Mouse (Mus musculus): ENCODE measurements at regions not wholly inside any gene's neighbourhood (a gene's known extent, or its start where the extent isn't known, plus 50 kb on each side); places are given as distances from the start of the nearest gene placed in this dataset.

DNA sequence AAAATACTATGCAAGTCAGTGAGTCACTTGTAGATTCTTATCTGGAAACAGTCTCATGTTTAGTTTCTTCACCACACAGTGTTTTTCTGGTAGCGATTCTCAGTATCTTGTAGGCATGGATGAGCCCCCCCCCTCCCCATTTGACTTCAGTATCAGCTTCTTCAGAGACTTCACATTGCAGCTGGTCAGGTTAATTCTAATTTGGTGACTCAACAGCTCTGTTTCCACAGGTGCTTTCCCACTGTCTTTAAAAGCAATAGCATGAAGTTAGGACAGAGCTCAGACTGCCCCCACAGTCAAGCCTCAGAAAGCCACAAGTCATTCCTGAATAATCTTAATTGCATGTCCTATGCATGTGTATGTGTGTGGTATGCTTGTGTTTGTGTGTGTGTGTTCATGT lies 114.5 kb downstream of the Tmem17 start:
- Histone ChIP-seq H3K4me3 (ENCODE audit: insufficient read depth, low read depth, low read length) (no peak overlapping the region), H3K4me1 (ENCODE audit: control insufficient read depth, insufficient read depth, low read length) (peaks cover 7% of the 10 kb centered on the region), H3K27ac (ENCODE audit: insufficient read depth, low read depth, low read length) (no peak overlapping the region)
- no peak for TF ChIP-seq POLR2A (IDR thresholded peaks at IDR 0.05; ENCODE audit: insufficient read depth, low read depth, low read length)
- TF ChIP-seq CTCF (IDR thresholded peaks at IDR 0.05; ENCODE audit: insufficient read depth, low read depth, low read length), result no peak
- WGBS, result 88% methylated on average over 1 of the region's 1 CpGs

DNA sequence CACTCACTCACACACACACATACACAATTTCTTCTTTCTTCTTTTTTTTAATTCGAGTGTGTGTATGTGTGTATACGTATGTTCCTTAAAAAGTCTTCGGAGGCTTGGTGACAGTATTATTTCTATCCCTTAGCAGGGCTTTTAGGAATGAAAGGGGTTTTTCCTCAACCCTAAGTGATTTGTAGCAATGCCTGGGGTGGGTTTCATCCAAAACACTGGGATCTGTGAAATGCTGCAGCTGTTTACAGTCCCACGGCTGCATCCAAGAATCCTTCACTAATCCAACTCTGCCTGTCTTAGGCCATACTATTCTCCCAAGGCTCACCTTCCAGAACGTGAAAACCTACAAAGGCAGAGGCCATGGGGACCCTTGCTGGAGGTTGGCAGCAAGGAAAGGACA lies 116.6 kb downstream of the Tmem17 start:
- Histone ChIP-seq H3K4me3 (ENCODE audit: insufficient read depth, low read depth, low read length) (no peak overlapping the region), H3K4me1 (ENCODE audit: control insufficient read depth, insufficient read depth, low read length) (peaks cover 10% of the 10 kb centered on the region), H3K27ac (ENCODE audit: insufficient read depth, low read depth, low read length) (no peak overlapping the region)
- TF ChIP-seq CTCF (IDR thresholded peaks at IDR 0.05; ENCODE audit: insufficient read depth, low read depth, low read length) (no peak), POLR2A (IDR thresholded peaks at IDR 0.05; ENCODE audit: insufficient read depth, low read depth, low read length) (no peak)
- WGBS, result 90% methylated on average over 5 of the region's 5 CpGs

DNA sequence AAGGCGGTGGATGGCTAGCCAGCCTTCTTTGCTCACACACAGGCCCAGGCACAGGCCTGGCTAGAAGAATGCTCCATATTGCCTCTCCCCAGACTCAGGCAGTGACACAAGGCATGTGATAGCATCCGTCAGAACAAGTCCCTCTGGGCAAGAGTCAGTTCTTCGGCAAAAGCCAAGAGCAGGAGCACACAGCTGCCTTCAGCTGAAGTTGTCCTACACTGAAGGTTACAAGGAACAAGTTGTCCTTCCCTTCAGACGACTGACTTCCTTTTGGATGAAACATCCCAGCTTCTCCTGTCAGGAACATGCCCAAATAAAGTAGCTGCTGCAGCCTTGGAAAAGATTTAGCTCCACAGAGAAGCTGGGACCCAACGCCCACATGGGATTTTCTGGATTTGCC lies 117.1 kb downstream of the Tmem17 start:
- Histone ChIP-seq H3K27ac (ENCODE audit: insufficient read depth, low read depth, low read length) (no peak overlapping the region), H3K4me3 (ENCODE audit: insufficient read depth, low read depth, low read length) (no peak overlapping the region), H3K4me1 (ENCODE audit: control insufficient read depth, insufficient read depth, low read length) (peaks cover 10% of the 10 kb centered on the region)
- TF ChIP-seq CTCF (IDR thresholded peaks at IDR 0.05; ENCODE audit: insufficient read depth, low read depth, low read length) (no peak), POLR2A (IDR thresholded peaks at IDR 0.05; ENCODE audit: insufficient read depth, low read depth, low read length) (no peak)
- WGBS, result 78% methylated on average over 5 of the region's 5 CpGs

DNA sequence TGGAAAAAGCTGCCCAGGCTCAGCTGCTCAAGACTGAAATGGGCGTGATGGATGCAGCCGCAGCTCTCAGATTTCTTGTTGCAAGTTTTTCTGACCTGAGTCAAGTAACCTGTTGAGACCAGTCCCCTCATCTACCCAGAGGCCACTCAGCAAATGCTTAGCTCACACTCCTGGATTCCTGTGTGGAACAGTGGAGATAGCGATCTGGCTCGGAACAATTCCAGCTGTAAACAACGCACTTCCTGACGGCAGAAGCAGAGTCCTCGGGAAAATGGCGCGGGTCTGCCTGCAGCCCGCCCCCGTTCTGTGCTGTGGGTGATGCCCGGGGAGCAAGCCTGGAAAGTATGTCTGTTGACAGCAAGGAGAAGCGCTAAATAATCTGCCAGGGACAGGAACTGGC lies 117.7 kb downstream of the Tmem17 start:
- TF ChIP-seq CTCF (IDR thresholded peaks at IDR 0.05; ENCODE audit: insufficient read depth, low read depth, low read length) (no peak), POLR2A (IDR thresholded peaks at IDR 0.05; ENCODE audit: insufficient read depth, low read depth, low read length) (no peak)
- peaks cover 10% of the 10 kb centered on the region for H3K4me1 ChIP-seq (ENCODE audit: control insufficient read depth, insufficient read depth, low read length)
- WGBS, result 27% methylated on average over 13 of the region's 13 CpGs
- 0 out of 2 replicates have a peak overlapping the region, but pooled peaks have one; percentile 4 for H3K4me3 ChIP-seq (ENCODE audit: insufficient read depth, low read depth, low read length)
- no peak overlapping the region for H3K27ac ChIP-seq (ENCODE audit: insufficient read depth, low read depth, low read length)

DNA sequence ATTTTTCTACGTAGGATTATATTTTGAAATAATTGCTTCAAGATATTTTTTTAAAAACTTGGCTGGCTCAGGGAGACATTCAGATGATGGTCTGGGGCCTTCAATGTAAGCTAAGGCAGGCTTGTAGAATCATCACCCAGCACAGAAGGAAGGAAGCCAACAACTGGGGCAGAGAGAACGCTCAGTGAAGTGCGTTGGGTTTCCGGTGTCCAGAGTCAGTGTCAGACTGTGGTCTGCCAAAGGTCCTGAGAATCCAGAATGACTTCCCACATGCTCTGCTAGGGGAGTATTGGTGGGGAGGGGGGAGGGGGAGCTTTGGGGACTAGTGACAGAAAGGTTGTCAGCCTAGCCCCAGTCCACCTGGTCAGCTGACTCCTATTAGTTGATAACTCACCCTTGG lies 118.1 kb downstream of the Tmem17 start:
- no peak overlapping the region for H3K27ac ChIP-seq (ENCODE audit: insufficient read depth, low read depth, low read length)
- H3K4me3 ChIP-seq (ENCODE audit: insufficient read depth, low read depth, low read length), result 0 out of 2 replicates have a peak overlapping the region, but pooled peaks have one; percentile 4
- TF ChIP-seq CTCF (IDR thresholded peaks at IDR 0.05; ENCODE audit: insufficient read depth, low read depth, low read length) (no peak), POLR2A (IDR thresholded peaks at IDR 0.05; ENCODE audit: insufficient read depth, low read depth, low read length) (no peak)
- peaks cover 10% of the 10 kb centered on the region for H3K4me1 ChIP-seq (ENCODE audit: control insufficient read depth, insufficient read depth, low read length)
- WGBS, result 62% methylated on average over 4 of the region's 4 CpGs

DNA sequence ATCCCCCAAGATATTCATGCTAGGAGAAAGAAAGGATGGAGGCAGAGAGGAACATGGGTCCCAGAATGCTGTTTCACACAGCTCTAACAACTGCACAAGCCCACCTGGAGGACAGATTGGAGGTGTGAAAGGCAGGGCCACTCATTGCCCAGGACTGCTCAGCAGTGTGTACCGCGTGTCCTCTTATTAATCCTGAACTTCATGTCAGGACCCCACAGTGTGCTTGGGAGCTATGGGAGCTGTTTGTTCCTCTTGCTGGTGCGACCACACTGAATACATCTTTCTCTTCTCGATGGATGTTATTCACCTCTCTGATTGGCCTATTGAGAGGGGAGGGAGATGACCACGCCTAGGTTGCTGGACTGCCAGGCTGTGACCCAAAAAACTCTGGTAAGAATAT lies 119.1 kb downstream of the Tmem17 start:
- no peak for TF ChIP-seq POLR2A (IDR thresholded peaks at IDR 0.05; ENCODE audit: insufficient read depth, low read depth, low read length)
- TF ChIP-seq CTCF (IDR thresholded peaks at IDR 0.05; ENCODE audit: insufficient read depth, low read depth, low read length), result no peak
- 61% methylated on average over 5 of the region's 5 CpGs for WGBS
- H3K27ac ChIP-seq (ENCODE audit: insufficient read depth, low read depth, low read length), result no peak overlapping the region
- no peak overlapping the region for H3K4me3 ChIP-seq (ENCODE audit: insufficient read depth, low read depth, low read length)
- H3K4me1 ChIP-seq (ENCODE audit: control insufficient read depth, insufficient read depth, low read length), result peaks cover 10% of the 10 kb centered on the region

DNA sequence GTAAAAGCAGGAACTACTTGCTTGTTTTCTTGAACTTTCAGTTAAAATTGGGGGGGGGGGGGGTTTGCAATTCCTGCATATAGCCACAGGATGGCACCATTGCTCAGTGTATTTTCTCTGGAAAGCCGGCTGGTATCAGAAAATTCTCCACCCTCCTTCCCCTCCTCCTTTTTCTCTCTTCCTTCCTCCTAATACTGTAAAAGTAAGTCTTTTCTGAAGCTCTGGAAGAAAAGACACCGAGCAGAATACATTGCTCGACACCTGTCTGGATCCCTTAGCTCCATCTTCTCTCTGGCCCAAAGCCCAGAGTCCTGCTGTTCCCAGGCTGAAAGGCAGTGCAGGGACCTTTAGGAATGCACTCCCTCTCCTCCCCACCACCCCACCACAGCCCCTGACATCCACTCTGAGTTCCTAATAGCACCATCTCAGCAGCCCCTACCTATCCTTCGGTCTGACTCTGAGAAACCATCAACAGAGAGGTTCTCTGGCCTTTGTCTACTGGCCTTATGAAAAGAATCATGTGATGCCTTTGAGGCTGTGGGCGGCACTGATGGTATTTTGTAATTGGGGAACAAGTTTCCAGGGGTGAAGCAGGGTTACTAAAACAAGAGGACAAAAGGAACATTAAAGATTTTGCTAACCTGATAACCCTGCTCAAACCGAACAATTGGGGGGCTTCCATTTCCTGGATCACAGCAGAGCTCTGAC lies 119.9 kb downstream of the Tmem17 start:
- no peak overlapping the region for H3K4me3 ChIP-seq (ENCODE audit: insufficient read depth, low read depth, low read length)
- TF ChIP-seq POLR2A (IDR thresholded peaks at IDR 0.05; ENCODE audit: insufficient read depth, low read depth, low read length) (no peak), CTCF (IDR thresholded peaks at IDR 0.05; ENCODE audit: insufficient read depth, low read depth, low read length) (no peak)
- H3K4me1 ChIP-seq (ENCODE audit: control insufficient read depth, insufficient read depth, low read length), result peaks cover 10% of the 10 kb centered on the region
- 14% methylated on average over 6 of the region's 6 CpGs for WGBS
- H3K27ac ChIP-seq (ENCODE audit: insufficient read depth, low read depth, low read length), result no peak overlapping the region

DNA sequence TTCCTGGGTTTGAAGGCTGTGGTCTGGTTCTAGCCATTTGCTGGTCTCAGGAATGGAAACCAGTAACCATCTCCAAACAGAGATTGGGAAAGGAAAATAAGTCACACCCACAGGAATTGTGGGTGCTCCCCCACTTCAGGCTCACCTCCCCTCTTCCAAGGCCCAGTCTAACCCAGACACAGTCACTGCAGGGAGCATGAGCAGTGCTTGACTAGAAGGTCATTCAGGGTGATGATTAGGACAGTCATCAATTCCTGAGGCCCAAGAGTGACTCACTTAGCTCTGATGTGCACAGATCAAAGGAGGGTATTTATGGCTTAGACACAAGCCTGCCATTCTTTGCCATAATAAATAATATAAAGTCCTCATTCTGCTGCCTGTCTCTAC lies 120.4 kb downstream of the Tmem17 start:
- Histone ChIP-seq H3K4me1 (ENCODE audit: control insufficient read depth, insufficient read depth, low read length) (peaks cover 10% of the 10 kb centered on the region), H3K27ac (ENCODE audit: insufficient read depth, low read depth, low read length) (no peak overlapping the region), H3K4me3 (ENCODE audit: insufficient read depth, low read depth, low read length) (no peak overlapping the region)
- TF ChIP-seq CTCF (IDR thresholded peaks at IDR 0.05; ENCODE audit: insufficient read depth, low read depth, low read length) (no peak), POLR2A (IDR thresholded peaks at IDR 0.05; ENCODE audit: insufficient read depth, low read depth, low read length) (no peak)

DNA sequence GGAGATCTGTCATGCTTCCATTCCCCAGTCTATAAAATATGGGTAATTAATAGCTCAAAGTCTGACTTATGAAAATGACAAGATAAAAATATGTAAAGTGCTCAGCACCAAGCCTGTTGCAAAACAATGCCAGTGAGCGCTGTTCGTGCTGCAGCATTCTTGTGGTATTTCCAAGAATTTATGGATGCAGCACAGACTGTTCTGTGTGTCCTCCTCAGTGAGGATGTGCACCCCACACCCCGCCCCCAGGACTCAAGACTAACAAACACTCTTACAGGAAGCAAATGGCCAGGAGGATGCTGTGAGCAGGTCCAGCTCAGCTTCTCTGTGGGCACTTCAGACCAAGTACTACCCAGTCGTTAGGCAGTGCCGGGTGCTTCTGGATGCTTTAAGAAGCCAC lies 121.1 kb downstream of the Tmem17 start:
- Histone ChIP-seq H3K4me1 (ENCODE audit: control insufficient read depth, insufficient read depth, low read length) (peaks cover 10% of the 10 kb centered on the region), H3K27ac (ENCODE audit: insufficient read depth, low read depth, low read length) (no peak overlapping the region), H3K4me3 (ENCODE audit: insufficient read depth, low read depth, low read length) (no peak overlapping the region)
- 76% methylated on average over 5 of the region's 5 CpGs for WGBS
- no peak for TF ChIP-seq CTCF (IDR thresholded peaks at IDR 0.05; ENCODE audit: insufficient read depth, low read depth, low read length)
- TF ChIP-seq POLR2A (IDR thresholded peaks at IDR 0.05; ENCODE audit: insufficient read depth, low read depth, low read length), result no peak
